Mouse (Mus musculus) lung, postnatal 0 days (tissue): Measurements from ENCODE around the gene Cnih3. TPM values are rescaled to one million over a fixed set of nuclear protein-coding genes. Genes with fewer than 3 reads are reported as not detected.

ENCODE experiments used
- ATAC-seq: fragments of 200-750 bp; cut with Nextera tagmentation; 2 replicates; pipeline ENCODE4 v1.8.0; 2017; ENCODE audit warnings: moderate library complexity
- DNase-seq: peaks from one replicate; pipeline ENCODE4 v3.0.0-alpha.2; 2016; ENCODE audit warnings: low spot score
- H3K27ac ChIP-seq: fragments of 300-500 bp; sonication (generic); 2 replicates; pipeline ENCODE4 v1.5.1; 2014; ENCODE audit warnings: antibody characterized with exemption, mild to moderate bottlenecking, low read length, mixed read lengths
- H3K27me3 ChIP-seq: fragments of 300-500 bp; sonication (generic); replicated peaks from 2 replicates; pipeline ENCODE4 v1.6.1; 2014; ENCODE audit warnings: low read length, mixed read lengths; ENCODE audit not compliant: insufficient read depth
- H3K36me3 ChIP-seq: fragments of 300-500 bp; sonication (generic); 2 replicates; pipeline ENCODE4 v1.6.1; 2014; ENCODE audit warnings: low read length, mixed read lengths; ENCODE audit not compliant: insufficient read depth
- H3K4me1 ChIP-seq: fragments of 300-500 bp; sonication (generic); 2 replicates; pipeline ENCODE4 v1.6.1; 2014; ENCODE audit warnings: antibody characterized with exemption, low read depth, low read length, mixed read lengths; ENCODE audit not compliant: insufficient read depth
- H3K4me2 ChIP-seq: fragments of 300-500 bp; sonication (generic); replicated peaks from 2 replicates; pipeline ENCODE4 v1.6.1; 2014; ENCODE audit warnings: low read depth, mild to moderate bottlenecking, low read length, moderate library complexity, mixed read lengths
- H3K4me3 ChIP-seq: fragments of 300-500 bp; sonication (generic); 2 replicates; pipeline ENCODE4 v1.5.1; 2014; ENCODE audit warnings: low read depth, low read length
- H3K9ac ChIP-seq: fragments of 300-500 bp; sonication (generic); replicated peaks from 2 replicates; pipeline ENCODE4 v1.6.1; 2014; ENCODE audit warnings: low read depth, mild to moderate bottlenecking
- H3K9me3 ChIP-seq: fragments of 300-500 bp; sonication (generic); 2 replicates; pipeline ENCODE4 v1.6.1; 2016; ENCODE audit warnings: low read length, mixed read lengths
- CTCF ChIP-seq: IDR thresholded peaks from 2 replicates; pipeline ENCODE4 v1.5.1; 2016; ENCODE audit warnings: antibody characterized with exemption, mild to moderate bottlenecking
- EP300 ChIP-seq: IDR thresholded peaks from 2 replicates; pipeline ENCODE4 v1.6.1; 2016; ENCODE audit warnings: antibody characterized with exemption, mild to moderate bottlenecking, control low read depth
- WGBS: fragments of 180-500 bp; shearing (Covaris S2); extraction: QIAGEN DNeasy Blood & Tissue Kit; methylation state at CpG from one replicate; pipeline ENCODE4 v1.1.7; 2014; 5-methylcytosine and 5-hydroxymethylcytosine counted together
- polyA plus RNA-seq: library from polyadenylated mRNA; unstranded; fragments of >200 nt; fragmentation: Nextera tagmentation; extraction: Ambion mirVana; gene quantifications from 2 replicates; pipeline ENCODE4 v1.2.1, GENCODE M21; 2015

Gene Cnih3
- polyA plus RNA-seq, 1 experiment from 2014 or later: 0.30 TPM

- peak; percentile 16 for DNase-seq
- H3K27ac ChIP-seq: no peak overlapping the region
- 46% methylated on average over 17 of the region's 17 CpGs for WGBS
Observed at GRCm38 (mm10) chr1:181466601-181467320, 114.3 kb downstream of the Cnih3 start.

GRCm38 (mm10) chr1:181467321-181467670 lies 114.9 kb downstream of the Cnih3 start:
- H3K9ac ChIP-seq: no peak overlapping the region
- no peak overlapping the region for H3K27ac ChIP-seq
- ATAC-seq: no peak
- no peak for TF ChIP-seq CTCF
- no peak for TF ChIP-seq EP300
- H3K27me3 ChIP-seq: no peaks in the 10 kb centered on the region
- H3K9me3 ChIP-seq: peaks cover 4% of the 10 kb centered on the region; the same call in 1 of the 2 replicates
- no peak overlapping the region for H3K4me3 ChIP-seq
- no peaks in the 10 kb centered on the region for H3K36me3 ChIP-seq
- H3K4me2 ChIP-seq: no peak overlapping the region
- no peak for DNase-seq
- WGBS: 97% methylated on average over 6 of the region's 6 CpGs
- H3K4me1 ChIP-seq: no peaks in the 10 kb centered on the region

More at GRCm38 (mm10) chr1:181466601-181467320, 114.3 kb downstream of the Cnih3 start:
- Histone ChIP-seq H3K36me3 (no peaks in the 10 kb centered on the region), H3K4me2 (no peak overlapping the region), H3K9ac (no peak overlapping the region), H3K27me3 (no peaks in the 10 kb centered on the region), H3K9me3 (peaks cover 4% of the 10 kb centered on the region; the same call in 1 of the 2 replicates), H3K4me3 (no peak overlapping the region), H3K4me1 (no peaks in the 10 kb centered on the region)
- ATAC-seq: no peak
- TF ChIP-seq EP300: no peak
- TF ChIP-seq CTCF: no peak

- TF ChIP-seq EP300: no peak
- no peak for TF ChIP-seq CTCF
- Histone ChIP-seq H3K4me2 (no peak overlapping the region), H3K9ac (no peak overlapping the region), H3K4me3 (no peak overlapping the region), H3K4me1 (no peaks in the 10 kb centered on the region), H3K27me3 (no peaks in the 10 kb centered on the region), H3K36me3 (no peaks in the 10 kb centered on the region), H3K27ac (no peak overlapping the region), H3K9me3 (peaks cover 4% of the 10 kb centered on the region; the same call in 1 of the 2 replicates)
- ATAC-seq (no peak), DNase-seq (no peak)
- 72% methylated on average over 8 of the region's 8 CpGs for WGBS
Observed at GRCm38 (mm10) chr1:181469415-181469814, 117.0 kb downstream of the Cnih3 start.

- WGBS: 58% methylated on average over 8 of the region's 8 CpGs
Observed at GRCm38 (mm10) chr1:181476141-181476540, 123.7 kb downstream of the Cnih3 start.

GRCm38 (mm10) chr1:181476557-181476956 lies 124.1 kb downstream of the Cnih3 start:
- 54% methylated on average over 6 of the region's 6 CpGs for WGBS
- Histone ChIP-seq H3K4me2 (no peak overlapping the region), H3K36me3 (no peaks in the 10 kb centered on the region), H3K4me1 (no peaks in the 10 kb centered on the region), H3K9me3 (peaks cover 2% of the 10 kb centered on the region; the same call in 1 of the 2 replicates), H3K27me3 (no peaks in the 10 kb centered on the region), H3K9ac (no peak overlapping the region), H3K27ac (no peak overlapping the region), H3K4me3 (no peak overlapping the region)
- TF ChIP-seq EP300 (no peak), CTCF (no peak)
- ATAC-seq (no peak), DNase-seq (no peak)

More at GRCm38 (mm10) chr1:181476141-181476540, 123.7 kb downstream of the Cnih3 start:
- H3K27ac ChIP-seq: no peak overlapping the region
- no peaks in the 10 kb centered on the region for H3K36me3 ChIP-seq
- peaks cover 4% of the 10 kb centered on the region; the same call in 1 of the 2 replicates for H3K9me3 ChIP-seq
- H3K4me3 ChIP-seq: no peak overlapping the region
- H3K9ac ChIP-seq: no peak overlapping the region
- no peak for DNase-seq
- ATAC-seq: no peak
- TF ChIP-seq CTCF (no peak), EP300 (no peak)
- H3K4me2 ChIP-seq: no peak overlapping the region
- H3K4me1 ChIP-seq: no peaks in the 10 kb centered on the region
- H3K27me3 ChIP-seq: no peaks in the 10 kb centered on the region

- no peak for DNase-seq
- no peak overlapping the region for H3K27ac ChIP-seq
- ATAC-seq: no peak
Observed at GRCm38 (mm10) chr1:181484696-181485095, 132.3 kb downstream of the Cnih3 start.

More at GRCm38 (mm10) chr1:181484696-181485095, 132.3 kb downstream of the Cnih3 start:
- no peaks in the 10 kb centered on the region for H3K9me3 ChIP-seq
- H3K4me3 ChIP-seq: no peak overlapping the region
- no peak overlapping the region for H3K9ac ChIP-seq
- no peaks in the 10 kb centered on the region for H3K4me1 ChIP-seq
- no peaks in the 10 kb centered on the region for H3K36me3 ChIP-seq
- TF ChIP-seq EP300: no peak
- TF ChIP-seq CTCF: no peak
- H3K4me2 ChIP-seq: no peak overlapping the region
- H3K27me3 ChIP-seq: no peaks in the 10 kb centered on the region
- 75% methylated on average over 5 of the region's 5 CpGs for WGBS
